Mouse (Mus musculus) limb, embryonic 14.5 days (tissue): ENCODE measurements at regions not wholly inside any gene's neighbourhood (a gene's known extent, or its start where the extent isn't known, plus 50 kb on each side); places are given as distances from the start of the nearest gene placed in this dataset.

Experiments used
- ATAC-seq: fragments of 200-750 bp; cut with Nextera tagmentation; 2 replicates; pipeline ENCODE4 v1.8.0; 2017; ENCODE audit warnings: low read depth, moderate number of reproducible peaks, moderate TSS enrichment; ENCODE audit not compliant: low FRiP score
- DNase-seq: peaks from one replicate; pipeline ENCODE4 v3.0.0-alpha.2; 2015; ENCODE audit warnings: low spot score
- H3K27ac ChIP-seq: fragments of 300-500 bp; sonication (generic); replicated peaks from 2 replicates; pipeline ENCODE4 v1.5.1; 2014; ENCODE audit warnings: low read depth, mild to moderate bottlenecking, low read length, moderate library complexity, mixed read lengths
- H3K27me3 ChIP-seq: fragments of 300-500 bp; sonication (generic); 2 replicates; pipeline ENCODE4 v1.6.1; 2014; ENCODE audit warnings: low read length, mixed read lengths; ENCODE audit not compliant: control insufficient read depth, insufficient read depth
- H3K36me3 ChIP-seq: fragments of 300-500 bp; sonication (generic); 2 replicates; pipeline ENCODE4 v1.6.1; 2014; ENCODE audit warnings: mild to moderate bottlenecking, low read length, moderate library complexity, mixed read lengths; ENCODE audit not compliant: control insufficient read depth, insufficient read depth
- H3K4me1 ChIP-seq: fragments of 300-500 bp; sonication (generic); 2 replicates; pipeline ENCODE4 v1.6.1; 2014; ENCODE audit warnings: antibody characterized with exemption, low read length, mixed read lengths; ENCODE audit not compliant: control insufficient read depth, insufficient read depth
- H3K4me2 ChIP-seq: fragments of 300-500 bp; sonication (generic); replicated peaks from 2 replicates; pipeline ENCODE4 v1.6.1; 2014; ENCODE audit warnings: low read depth, mild to moderate bottlenecking, low read length, moderate library complexity; ENCODE audit not compliant: severe bottlenecking
- H3K4me3 ChIP-seq: fragments of 300-500 bp; sonication (generic); replicated peaks from 2 replicates; pipeline ENCODE4 v1.5.1; 2014; ENCODE audit warnings: low read length
- H3K9ac ChIP-seq: fragments of 300-500 bp; sonication (generic); 2 replicates; pipeline ENCODE4 v1.6.1; 2014; ENCODE audit warnings: mild to moderate bottlenecking, low read depth, low read length, moderate library complexity; ENCODE audit not compliant: severe bottlenecking
- H3K9me3 ChIP-seq: fragments of 300-500 bp; sonication (generic); 2 replicates; pipeline ENCODE4 v1.6.1; 2016; ENCODE audit warnings: low read length; ENCODE audit not compliant: control insufficient read depth
- POLR2A ChIP-seq: fragments of 200-500 bp; IDR thresholded peaks from 2 replicates; pipeline ENCODE4 v1.8.0; 2012; ENCODE audit warnings: inconsistent platforms, mild to moderate bottlenecking, moderate library complexity, borderline replicate concordance; ENCODE audit not compliant: insufficient read depth, insufficient read length; ENCODE audit errors: extremely low read depth
- WGBS: fragments of 180-500 bp; shearing (Covaris S2); extraction: QIAGEN DNeasy Blood & Tissue Kit; methylation state at CpG from one replicate; pipeline ENCODE4 v1.1.7; 2014; 5-methylcytosine and 5-hydroxymethylcytosine counted together

DNA sequence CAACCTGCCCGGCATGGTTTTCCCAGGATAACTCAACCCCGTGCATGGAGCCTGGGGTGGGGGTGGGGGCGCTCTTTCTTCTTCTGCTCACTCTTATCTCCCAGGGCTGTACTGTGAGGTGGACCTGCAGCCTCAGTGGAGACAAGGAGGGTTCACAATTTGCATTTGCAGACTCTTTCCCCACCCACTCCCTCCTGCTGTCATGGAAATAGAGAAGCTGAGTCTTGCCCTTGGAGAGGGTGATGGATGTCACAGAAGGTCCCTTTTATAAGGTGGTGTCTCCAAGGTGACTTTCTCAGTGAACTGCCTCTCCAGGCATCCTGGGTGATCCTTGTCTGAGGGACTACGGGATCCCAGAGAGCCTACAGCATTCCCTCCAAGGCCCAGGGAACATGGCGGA is 129.9 kb downstream of the Vrk1 start:
- WGBS = 54% methylated on average over 5 of the region's 5 CpGs
- ATAC-seq (no peak), DNase-seq (no peak)
- TF ChIP-seq POLR2A = no peak
- H3K4me2 ChIP-seq = no peak overlapping the region
- no peaks in the 10 kb centered on the region for H3K4me1 ChIP-seq
- H3K9ac ChIP-seq = no peak overlapping the region
- H3K4me3 ChIP-seq = no peak overlapping the region
- H3K36me3 ChIP-seq = no peaks in the 10 kb centered on the region
- no peak overlapping the region for H3K27ac ChIP-seq
- H3K27me3 ChIP-seq = no peaks in the 10 kb centered on the region
- H3K9me3 ChIP-seq = no peaks in the 10 kb centered on the region

DNA sequence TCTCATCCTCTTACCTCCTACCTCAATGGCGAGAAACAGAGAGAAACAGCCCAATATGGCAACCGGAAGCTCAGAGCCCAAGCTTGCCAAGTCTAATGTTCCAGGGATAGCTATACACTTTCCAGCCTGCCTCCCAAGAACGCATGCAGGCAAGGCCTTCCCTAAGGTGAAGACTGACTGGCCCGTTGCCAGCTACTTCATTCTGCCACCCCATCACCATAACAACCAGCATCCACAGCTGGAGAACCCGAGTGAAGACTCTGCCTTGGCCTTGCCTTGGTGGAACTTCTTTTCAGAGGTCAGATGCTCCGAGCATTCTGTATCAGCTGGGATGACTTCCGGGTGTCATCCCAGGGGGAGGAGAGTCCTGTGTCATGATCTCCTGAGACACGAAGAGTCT is 130.6 kb downstream of the Vrk1 start:
- no peaks in the 10 kb centered on the region for H3K4me1 ChIP-seq
- H3K4me2 ChIP-seq = no peak overlapping the region
- H3K9ac ChIP-seq = no peak overlapping the region
- DNase-seq (no peak), ATAC-seq (no peak)
- H3K4me3 ChIP-seq = no peak overlapping the region
- H3K9me3 ChIP-seq = no peaks in the 10 kb centered on the region
- H3K36me3 ChIP-seq = no peaks in the 10 kb centered on the region
- H3K27me3 ChIP-seq = no peaks in the 10 kb centered on the region
- WGBS = 74% methylated on average over 8 of the region's 8 CpGs
- no peak overlapping the region for H3K27ac ChIP-seq
- no peak for TF ChIP-seq POLR2A

DNA sequence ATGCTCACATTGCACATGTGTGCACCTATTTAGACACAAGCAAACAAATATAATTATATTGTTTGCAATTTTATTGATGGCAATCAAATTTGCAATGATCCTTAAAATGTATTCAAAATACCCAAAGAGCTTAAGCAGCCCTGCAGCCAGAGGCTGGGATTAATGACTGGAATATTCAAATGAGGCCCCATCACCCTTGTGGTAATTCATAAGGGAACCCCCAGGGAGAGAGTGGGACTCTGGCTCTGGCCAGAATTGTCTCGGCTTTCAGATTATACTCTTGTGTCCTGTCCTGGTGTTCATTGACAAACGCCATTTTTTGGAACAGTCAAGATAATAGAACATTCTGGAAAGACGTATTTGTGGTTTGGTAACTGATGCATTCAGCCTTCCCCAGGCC is 133.5 kb downstream of the Vrk1 start:
- no peak for DNase-seq
- Histone ChIP-seq H3K9ac (no peak overlapping the region), H3K4me3 (no peak overlapping the region), H3K4me1 (no peaks in the 10 kb centered on the region), H3K27me3 (no peaks in the 10 kb centered on the region), H3K36me3 (no peaks in the 10 kb centered on the region), H3K4me2 (no peak overlapping the region), H3K9me3 (no peaks in the 10 kb centered on the region), H3K27ac (no peak overlapping the region)
- TF ChIP-seq POLR2A = no peak
- no peak for ATAC-seq
- 77% methylated on average over 3 of the region's 3 CpGs for WGBS

DNA sequence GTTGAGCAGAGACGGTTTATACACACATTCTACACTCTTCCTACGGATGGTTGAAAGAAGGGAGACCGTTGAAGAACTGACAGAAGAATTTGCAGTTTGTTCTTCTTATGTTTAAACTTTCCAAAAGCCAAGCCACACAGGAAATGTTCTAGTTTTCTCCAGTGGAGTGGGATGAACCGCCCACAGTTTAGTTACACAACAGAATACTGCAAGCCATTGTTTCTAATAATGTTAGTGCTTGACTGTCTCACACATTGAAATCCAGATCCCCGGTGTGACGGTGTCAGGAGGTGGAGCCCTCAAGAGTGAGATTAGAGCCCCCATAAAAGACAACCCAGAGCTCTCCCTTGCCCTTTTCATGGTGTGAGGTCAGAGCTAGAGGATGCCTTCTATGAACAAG is 146.8 kb downstream of the Vrk1 start:
- H3K4me1 ChIP-seq = no peaks in the 10 kb centered on the region
- no peak for DNase-seq
- no peak overlapping the region for H3K9ac ChIP-seq
- H3K9me3 ChIP-seq = no peaks in the 10 kb centered on the region
- no peaks in the 10 kb centered on the region for H3K36me3 ChIP-seq
- no peak overlapping the region for H3K4me3 ChIP-seq
- H3K4me2 ChIP-seq = no peak overlapping the region
- no peak overlapping the region for H3K27ac ChIP-seq
- H3K27me3 ChIP-seq = no peaks in the 10 kb centered on the region
- no peak for TF ChIP-seq POLR2A
- WGBS = 68% methylated on average over 6 of the region's 6 CpGs
- ATAC-seq = no peak

DNA sequence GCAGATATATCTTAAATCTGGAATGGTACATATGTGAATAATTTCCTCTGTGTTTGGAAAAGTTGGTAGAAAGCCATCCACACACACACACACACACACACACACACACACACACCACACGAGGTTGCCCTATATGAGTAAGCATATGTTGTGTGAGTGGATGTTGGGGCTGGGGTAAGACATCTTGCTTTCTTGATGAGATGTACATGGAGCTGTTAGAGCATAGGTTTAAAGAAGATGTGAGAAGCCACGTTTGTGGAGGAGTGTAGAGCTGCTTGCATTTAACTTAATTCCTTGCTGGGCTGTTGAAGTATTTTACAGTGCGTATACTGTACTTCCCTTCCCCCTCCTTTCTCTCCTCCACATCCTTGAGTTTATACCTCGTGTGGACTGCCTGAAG is 147.8 kb downstream of the Vrk1 start:
- H3K4me2 ChIP-seq = no peak overlapping the region
- no peak for TF ChIP-seq POLR2A
- H3K4me3 ChIP-seq = no peak overlapping the region
- no peak for ATAC-seq
- H3K36me3 ChIP-seq = no peaks in the 10 kb centered on the region
- WGBS = 43% methylated on average over 4 of the region's 4 CpGs
- H3K9ac ChIP-seq = no peak overlapping the region
- no peak overlapping the region for H3K27ac ChIP-seq
- no peaks in the 10 kb centered on the region for H3K27me3 ChIP-seq
- no peaks in the 10 kb centered on the region for H3K4me1 ChIP-seq
- H3K9me3 ChIP-seq = no peaks in the 10 kb centered on the region
- no peak for DNase-seq

DNA sequence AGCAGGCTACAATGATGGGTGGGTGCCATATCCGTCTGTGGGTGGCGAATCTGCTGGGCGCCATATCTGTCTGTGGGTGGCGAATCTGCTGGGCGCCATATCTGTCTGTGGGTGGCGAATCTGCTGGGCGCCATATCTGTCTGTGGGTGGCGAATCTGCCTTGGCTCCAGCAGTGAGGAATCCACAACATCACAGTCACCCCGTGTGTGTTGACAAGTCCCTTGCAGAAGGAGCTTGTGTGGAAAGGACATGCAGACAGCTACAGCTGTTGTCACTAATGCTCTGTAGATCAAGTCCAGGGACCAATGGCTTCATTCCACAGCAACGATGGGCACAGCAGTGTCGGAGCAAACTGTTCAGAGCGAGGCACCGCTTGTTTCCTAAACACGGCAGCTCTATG is 148.6 kb downstream of the Vrk1 start:
- 84% methylated on average over 14 of the region's 14 CpGs for WGBS
- DNase-seq = no peak
- TF ChIP-seq POLR2A = no peak
- no peaks in the 10 kb centered on the region for H3K27me3 ChIP-seq
- no peaks in the 10 kb centered on the region for H3K4me1 ChIP-seq
- no peaks in the 10 kb centered on the region for H3K9me3 ChIP-seq
- no peak overlapping the region for H3K4me2 ChIP-seq
- no peak overlapping the region for H3K27ac ChIP-seq
- H3K4me3 ChIP-seq = no peak overlapping the region
- no peak overlapping the region for H3K9ac ChIP-seq
- no peaks in the 10 kb centered on the region for H3K36me3 ChIP-seq
- ATAC-seq = no peak
